Mouse (Mus musculus): ENCODE results near the gene Snrpf.

Snrpf gene

DNA sequence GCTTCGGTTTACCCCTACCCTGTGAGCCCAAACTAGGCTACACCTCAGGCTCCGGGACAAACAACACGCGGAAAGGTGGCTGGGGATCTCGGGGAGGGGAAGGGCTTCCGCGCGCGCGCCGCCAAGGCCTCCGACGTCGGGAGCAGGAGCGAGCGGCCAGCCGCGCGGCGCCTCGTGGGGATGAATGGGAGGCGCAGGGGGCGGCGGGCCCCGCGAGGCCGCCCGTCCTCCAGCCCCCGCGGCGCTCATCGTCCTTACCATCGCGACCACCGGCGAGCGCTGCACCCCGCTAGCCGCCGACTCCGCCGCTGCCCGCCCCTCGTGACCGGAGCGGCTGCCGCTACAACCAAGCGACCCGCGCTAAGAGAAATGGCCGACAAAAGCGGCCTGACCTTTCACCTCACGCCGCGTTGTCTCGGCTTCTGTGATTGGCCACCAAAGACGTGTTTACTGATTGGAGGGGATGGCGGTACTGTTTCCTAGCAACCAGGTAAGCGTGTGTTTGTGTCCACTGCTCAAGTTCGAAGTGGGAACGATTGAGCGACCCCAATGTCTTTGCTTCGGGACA is at the start of gene Snrpf:
TSS of gene Snrpf (minus strand) at position 426 of the 568 bp plus-strand sequence.
- DNase-seq (ENCODE audit: low read depth, low spot score): peak; percentile 98

GRCm38 (mm10) chr10:93635941-93636340 is 46.4 kb upstream of the Snrpf start:
- DNase-seq (ENCODE audit: low read depth, low spot score): no peak

DNA sequence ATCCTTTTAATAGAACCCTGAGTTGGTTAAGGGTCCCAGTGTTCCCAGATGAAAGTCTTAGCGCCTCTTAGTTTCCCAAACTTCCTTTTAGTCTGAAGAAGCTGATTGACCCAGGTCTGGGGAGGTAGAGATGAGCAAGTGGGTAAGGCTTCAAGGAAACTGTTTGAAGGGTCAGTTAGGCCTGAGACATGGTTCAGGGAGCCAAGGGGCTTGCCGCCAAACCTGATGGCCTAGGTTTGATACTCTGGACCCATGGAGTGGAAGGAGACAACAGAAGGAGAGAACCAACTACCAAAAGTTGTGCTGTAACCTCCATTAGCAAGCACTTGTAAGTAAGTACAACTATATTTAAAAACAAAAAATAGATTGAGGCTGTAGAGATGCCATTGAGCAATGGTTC is 44.5 kb upstream of the Snrpf start:
- no peak for DNase-seq (ENCODE audit: low read depth, low spot score)

DNA sequence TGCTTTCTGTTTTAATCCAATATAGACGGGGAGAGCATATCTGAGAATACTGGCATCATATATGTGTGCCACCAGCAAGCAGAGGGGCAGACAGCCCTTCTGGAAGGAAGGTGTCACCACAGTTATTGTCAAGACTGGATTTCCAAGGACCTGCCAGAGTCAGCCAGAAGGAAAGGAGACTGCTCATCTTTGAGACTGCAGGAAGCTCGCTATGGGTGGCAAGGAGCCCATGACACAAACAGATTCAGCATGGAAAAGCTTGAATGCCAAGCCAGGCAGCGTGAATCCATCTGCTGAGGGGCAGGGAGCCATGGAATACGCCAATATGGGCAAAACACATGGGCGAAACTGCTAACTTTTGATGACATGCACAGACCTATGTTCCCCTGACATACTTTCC is 44.1 kb upstream of the Snrpf start:
- no peak for DNase-seq (ENCODE audit: low read depth, low spot score)

GRCm38 (mm10) chr10:93632086-93632485 is 42.6 kb upstream of the Snrpf start:
- no peak for DNase-seq (ENCODE audit: low read depth, low spot score)

- no peak for DNase-seq (ENCODE audit: low read depth, low spot score)
Observed at GRCm38 (mm10) chr10:93630310-93630709, 40.8 kb upstream of the Snrpf start.

GRCm38 (mm10) chr10:93624151-93624550 is 34.6 kb upstream of the Snrpf start:
- DNase-seq (ENCODE audit: low read depth, low spot score): no peak

DNA sequence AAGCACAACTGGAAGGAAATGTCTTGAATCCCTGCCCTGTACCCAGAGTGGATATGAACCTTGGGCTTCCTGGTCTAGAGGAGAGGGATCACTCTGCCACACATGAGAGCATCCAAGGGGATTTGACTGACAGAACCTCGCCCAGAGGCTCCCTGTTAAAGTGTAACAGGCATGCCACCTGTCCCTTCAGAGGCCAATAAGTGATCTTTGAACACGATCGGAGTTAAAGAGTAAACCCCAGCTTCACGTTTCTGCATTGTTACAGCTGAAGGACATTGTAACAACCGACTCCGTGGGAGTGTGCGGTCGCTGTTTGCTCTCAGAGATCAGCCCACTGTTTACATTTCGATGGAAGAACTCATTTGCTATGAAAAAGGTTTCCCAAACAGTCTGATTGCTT is 34.2 kb upstream of the Snrpf start:
- no peak for DNase-seq (ENCODE audit: low read depth, low spot score)

- DNase-seq (ENCODE audit: low read depth, low spot score): no peak
Observed at GRCm38 (mm10) chr10:93620438-93621179, 31.1 kb upstream of the Snrpf start.

GRCm38 (mm10) chr10:93614850-93615249 is 25.3 kb upstream of the Snrpf start:
- no peak for DNase-seq (ENCODE audit: low read depth, low spot score)

- DNase-seq (ENCODE audit: low read depth, low spot score): no peak
Observed at GRCm38 (mm10) chr10:93611419-93612007, 22.0 kb upstream of the Snrpf start.

DNA sequence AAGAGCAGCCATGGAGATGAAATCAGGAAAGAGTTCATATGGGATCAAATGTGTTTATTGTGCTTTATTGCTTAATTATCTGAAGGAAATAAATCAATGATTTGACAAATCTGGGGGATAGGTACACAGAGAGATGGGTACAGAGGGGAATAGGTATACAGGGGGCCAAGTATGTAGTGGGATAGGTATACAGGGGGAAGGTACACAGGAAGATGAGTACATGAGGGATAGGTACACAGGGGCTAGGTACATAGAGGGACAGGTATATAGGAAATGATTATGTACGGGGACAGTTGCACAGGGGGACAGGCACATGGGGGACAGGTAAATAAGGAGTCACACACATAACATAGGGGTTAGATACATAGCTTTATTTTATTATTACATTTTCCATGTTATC is 21.4 kb upstream of the Snrpf start:
- DNase-seq (ENCODE audit: low read depth, low spot score): no peak

DNA sequence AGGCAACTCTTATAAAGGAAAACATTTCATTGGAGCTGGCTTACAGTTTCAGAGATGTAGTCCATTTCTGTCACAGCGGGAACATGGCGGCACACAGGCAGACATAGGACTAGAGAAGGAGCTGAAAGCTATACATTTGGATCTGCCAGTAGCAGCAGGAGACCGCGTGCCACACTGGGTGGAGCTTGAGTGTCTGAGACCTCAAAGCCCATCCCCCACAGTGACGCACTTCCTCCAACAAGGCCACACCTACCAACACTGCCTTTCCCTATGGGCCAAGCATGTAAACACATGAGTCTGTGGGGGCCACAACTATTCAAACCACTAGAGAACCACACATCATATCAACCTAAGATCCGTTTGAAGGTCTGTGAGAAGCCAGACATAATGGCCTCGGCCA is 19.7 kb upstream of the Snrpf start:
- DNase-seq (ENCODE audit: low read depth, low spot score): no peak

- peak; percentile 45 for DNase-seq (ENCODE audit: low read depth, low spot score)
Observed at GRCm38 (mm10) chr10:93608051-93608450, 18.5 kb upstream of the Snrpf start.

GRCm38 (mm10) chr10:93606326-93606725 is 16.8 kb upstream of the Snrpf start:
- no peak for DNase-seq (ENCODE audit: low read depth, low spot score)

DNA sequence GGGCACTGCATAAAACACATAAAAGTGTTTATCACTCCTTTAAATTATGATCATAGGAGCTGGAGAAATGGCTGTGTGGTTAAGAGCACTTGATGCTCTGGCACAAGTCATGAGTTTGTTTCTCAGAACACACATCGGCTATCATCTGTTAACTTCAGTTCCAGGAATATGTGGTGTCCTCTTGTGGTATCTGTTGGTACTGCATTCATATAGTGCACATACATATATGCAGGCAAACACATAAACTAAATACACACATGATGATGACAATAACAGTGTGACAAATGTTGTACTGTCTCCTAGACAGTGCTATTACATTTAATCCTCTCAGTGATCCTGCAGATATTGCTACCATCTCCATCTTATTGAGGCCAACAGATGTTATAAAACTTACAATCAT is 13.8 kb upstream of the Snrpf start:
- DNase-seq (ENCODE audit: low read depth, low spot score): no peak

GRCm38 (mm10) chr10:93602309-93602708 is 12.8 kb upstream of the Snrpf start:
- no peak for DNase-seq (ENCODE audit: low read depth, low spot score)

GRCm38 (mm10) chr10:93596641-93597040 is 7.1 kb upstream of the Snrpf start:
- no peak for DNase-seq (ENCODE audit: low read depth, low spot score)

DNA sequence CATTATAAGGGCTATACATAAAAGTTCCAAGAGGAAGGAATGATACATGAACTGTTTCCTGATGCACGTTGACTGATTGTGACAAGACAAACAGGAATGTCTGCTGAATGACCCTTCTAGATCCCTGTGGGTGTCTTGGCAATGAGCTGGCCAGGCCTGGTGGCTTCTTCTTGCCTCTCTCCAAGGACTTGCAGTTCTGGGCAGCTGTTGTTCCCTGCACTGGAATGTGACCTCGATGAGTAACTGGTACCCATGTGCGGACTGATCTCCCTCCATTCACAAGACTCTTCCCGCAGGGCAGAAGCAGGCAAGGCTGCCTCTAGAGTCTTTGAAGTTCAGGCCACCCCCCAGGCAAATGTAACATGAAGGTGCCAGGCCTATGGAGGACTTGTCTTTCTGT is 6.3 kb upstream of the Snrpf start:
- DNase-seq (ENCODE audit: low read depth, low spot score): no peak

DNA sequence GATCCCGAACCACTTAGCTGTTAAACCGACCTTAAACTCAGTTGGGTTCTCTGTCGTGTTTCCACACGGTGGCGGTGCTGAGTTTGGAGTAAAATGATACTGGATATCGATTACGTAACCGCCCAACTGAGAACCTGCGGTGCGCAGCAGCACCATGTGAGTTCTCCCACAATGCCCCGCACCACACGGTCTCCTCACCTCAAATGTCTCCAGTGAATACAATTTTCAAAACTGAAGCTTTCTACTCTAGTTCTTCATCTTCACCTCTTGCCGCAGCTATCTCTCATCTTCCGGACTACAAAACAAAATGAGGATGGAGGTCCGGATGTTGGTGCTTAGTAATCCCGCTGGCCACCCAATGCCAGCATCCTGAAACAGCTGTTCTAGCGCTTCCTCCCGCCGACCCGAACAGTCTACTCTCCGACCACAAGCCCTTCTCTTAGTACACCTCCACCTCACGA is 4.5 kb upstream of the Snrpf start:
- DNase-seq (ENCODE audit: low read depth, low spot score): peak; percentile 73

- no peak for DNase-seq (ENCODE audit: low read depth, low spot score)
Observed at GRCm38 (mm10) chr10:93592456-93592855, 3.0 kb upstream of the Snrpf start.

- DNase-seq (ENCODE audit: low read depth, low spot score): no peak
Observed at GRCm38 (mm10) chr10:93588796-93589195, 710 bp downstream of the Snrpf start.

- peak; percentile 75 for DNase-seq (ENCODE audit: low read depth, low spot score)
Observed at GRCm38 (mm10) chr10:93577271-93577886, 12.1 kb downstream of the Snrpf start.
